Mouse (Mus musculus) embryonic fibroblast, embryonic 13.5 days (primary cell): ENCODE results near the gene Prpf18.

ENCODE experiments used
- CTCF ChIP-seq: IDR thresholded peaks from 2 replicates; pipeline ENCODE4 v1.5.1; 2011; ENCODE audit warnings: mild to moderate bottlenecking, control low read depth, low read length, moderate library complexity, borderline replicate concordance; ENCODE audit not compliant: insufficient read depth
- POLR2A ChIP-seq: IDR thresholded peaks from 2 replicates; pipeline ENCODE4 v1.6.1; 2011; ENCODE audit warnings: low read depth, mild to moderate bottlenecking, control low read depth, low read length, moderate library complexity

GRCm38 (mm10) chr2:4584252-4584651, 67.7 kb downstream of the Prpf18 start:
- TF ChIP-seq CTCF (no peak), POLR2A (no peak)
